Mouse (Mus musculus) kidney, postnatal 25 days (tissue): ENCODE data around the gene Lrg1.

Experiments
- DNase-seq, 2 experiments: peaks; one replicate each; pipeline ENCODE4 v3.0.0; 2021; ENCODE audit warnings: mixed read lengths in 2 of 2

The Lrg1 gene

DNA sequence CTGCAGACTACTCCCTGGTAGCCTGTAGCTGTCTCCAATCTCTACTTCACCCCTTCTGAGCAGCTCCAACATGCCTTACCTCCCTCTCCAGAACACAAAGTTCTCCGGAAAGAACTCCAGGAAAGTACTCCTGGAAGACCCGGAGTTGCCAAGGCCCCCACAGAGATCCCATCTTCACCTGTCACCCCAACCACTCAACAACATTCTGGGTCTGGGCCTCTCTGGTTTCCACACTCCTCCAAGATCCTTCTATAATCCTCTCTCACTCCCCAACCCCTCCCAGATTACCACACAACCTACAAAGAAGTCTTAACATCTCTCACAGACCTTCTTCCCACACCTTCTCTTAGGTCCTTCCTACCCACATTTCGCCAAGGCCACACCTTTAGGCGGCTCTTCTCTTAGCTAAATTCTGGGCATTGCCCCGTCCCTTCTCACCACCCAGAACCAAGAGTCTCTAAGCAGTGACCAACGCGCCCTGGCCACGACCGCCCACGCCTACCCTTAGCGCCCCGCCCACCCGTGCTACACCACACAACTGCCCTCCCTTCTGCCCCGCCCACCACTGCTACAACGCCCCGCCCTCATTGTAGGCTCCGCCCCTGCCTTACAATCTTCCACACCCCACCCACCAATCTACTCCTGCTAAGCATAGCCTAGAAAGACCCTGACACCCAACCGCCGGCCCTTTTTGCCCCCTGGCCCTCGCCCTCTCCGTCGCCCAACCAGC is 47.5 kb downstream of the Lrg1 start:
- peak; percentile 94 to 95 for DNase-seq

DNA sequence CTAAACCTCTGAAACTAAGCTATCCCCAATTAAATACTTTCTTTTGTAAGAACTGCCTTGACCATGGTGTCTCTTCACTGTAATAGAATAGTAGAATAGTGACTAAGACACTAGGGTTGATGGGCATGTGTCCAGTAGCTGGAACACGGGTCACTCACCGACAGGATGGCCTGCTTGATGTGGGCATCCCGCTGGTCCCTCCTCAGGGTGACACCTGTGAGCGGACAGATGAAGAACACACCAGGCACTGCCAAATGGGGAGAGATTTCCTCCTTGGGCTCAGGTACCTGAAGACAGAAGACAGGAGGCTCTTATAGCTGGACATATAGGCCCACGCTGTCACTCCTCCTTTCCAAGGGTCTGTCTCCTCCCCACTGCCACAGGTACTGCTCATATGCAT is 49.6 kb downstream of the Lrg1 start:
- DNase-seq: no peak

DNA sequence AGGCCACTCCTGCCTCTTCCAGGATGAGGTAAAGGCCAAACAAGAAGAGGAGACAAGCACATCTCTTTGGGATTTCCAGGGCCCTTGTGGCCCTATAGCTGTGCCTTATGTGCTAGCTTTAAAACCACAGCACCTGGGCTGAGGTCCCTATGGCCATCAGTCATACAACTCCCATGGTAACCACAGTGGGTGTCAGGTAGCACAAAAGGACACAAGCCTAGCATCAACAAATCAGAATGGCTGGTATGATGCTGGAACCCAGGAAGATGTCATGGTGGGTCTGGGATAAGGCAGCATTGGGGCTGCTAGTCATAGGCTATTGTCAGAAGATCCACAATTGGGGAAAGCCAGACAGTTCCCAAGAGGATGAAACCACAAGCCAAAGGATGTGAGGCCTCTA is 50.7 kb downstream of the Lrg1 start:
- no peak for DNase-seq
